Mouse (Mus musculus) Muller cell, postnatal 12 days (primary cell): Measurements from ENCODE around the gene Rpap3.
A peak's percentile ranks its signal among the peaks of the same experiment; 100 is the strongest.

Experiments
- DNase-seq: peaks from one replicate; pipeline ENCODE4 v3.0.0-alpha.2; 2015; ENCODE audit errors: inconsistent ontology term

The Rpap3 gene

DNA sequence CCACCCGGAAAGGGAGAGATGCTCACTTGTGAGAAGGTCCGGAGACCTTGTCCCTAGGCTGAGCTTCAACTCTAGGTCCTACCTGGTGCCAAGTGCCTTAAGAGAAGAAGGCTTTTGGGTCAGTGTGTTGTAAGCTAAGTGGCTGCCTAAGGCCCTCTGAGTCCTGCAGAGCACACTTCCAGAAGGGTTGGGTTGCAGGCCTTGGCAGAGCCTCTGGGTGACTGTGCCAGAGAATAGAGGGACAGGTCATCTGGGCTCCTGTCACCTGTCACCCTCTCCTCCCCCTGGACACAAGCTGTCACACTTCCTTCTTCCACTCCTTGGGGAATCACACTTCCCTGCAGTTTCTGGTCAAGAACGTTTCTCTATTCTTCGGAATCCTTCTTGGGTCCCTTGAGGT lies 55.9 kb downstream of the Rpap3 start:
- DNase-seq: no peak

DNA sequence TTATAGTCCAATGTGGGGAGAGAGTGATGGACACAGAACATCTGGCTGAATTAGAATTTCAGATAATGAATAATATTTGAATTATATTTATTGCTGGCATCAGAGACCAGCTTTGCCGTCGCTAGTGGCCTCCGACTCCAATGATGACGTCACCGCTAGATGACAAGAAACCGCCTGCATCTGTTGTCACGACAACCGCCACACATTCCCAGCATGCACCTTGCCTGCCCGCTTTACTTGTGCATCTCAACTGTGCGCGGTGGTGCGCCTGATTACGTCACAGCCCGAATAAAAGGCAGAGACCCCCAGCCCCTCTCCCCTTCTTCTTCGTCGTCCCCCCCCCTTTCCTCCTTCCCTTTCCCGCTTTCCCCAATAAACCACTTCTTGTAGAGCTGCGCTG lies 57.4 kb downstream of the Rpap3 start:
- DNase-seq: no peak

DNA sequence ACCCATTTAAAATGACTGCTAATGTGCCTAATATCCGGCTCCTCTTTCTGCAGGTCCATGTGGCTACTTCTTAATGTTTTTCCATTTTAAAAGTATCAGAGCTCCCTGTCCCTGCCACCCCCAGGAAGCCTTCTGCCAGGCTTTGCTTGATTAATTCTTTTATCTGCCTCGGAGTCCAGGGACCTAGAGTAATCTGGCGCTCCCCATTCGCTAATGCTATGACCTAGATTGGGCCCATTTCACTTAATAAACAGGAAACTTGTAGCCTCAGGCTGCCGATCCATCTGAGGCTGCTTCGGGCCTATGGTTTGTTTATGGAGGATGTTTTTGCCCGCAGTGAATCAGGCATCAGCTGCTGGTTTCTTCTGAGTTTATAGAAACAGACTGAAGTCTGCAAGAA lies 59.2 kb downstream of the Rpap3 start:
- DNase-seq: peak; percentile 57

DNA sequence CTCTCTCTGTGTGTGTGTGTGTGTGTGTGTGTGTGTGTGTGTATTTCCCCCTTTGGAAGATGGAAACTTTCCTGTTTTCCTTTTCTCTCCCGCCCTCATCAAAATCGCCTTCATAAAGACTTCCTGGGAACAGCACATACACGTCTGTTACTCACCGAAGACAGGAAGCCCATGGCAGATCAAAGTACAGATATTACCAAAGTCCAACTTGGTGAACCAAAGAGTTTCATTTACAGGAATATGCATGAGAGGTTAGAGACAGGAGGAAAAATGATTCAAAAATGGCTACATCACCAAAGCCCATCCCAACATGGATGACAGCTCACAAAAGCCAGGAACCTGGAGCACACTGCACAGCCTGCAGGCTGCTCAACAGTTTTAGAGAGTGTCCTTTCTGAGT lies 61.6 kb downstream of the Rpap3 start:
- no peak for DNase-seq
